Mouse (Mus musculus) central nervous system, embryonic 14 days (tissue): ENCODE results near the gene Tmem88. TPM values are rescaled to one million over a fixed set of nuclear protein-coding genes. Genes with fewer than 3 reads are reported as not detected.

Experiments used
- polyA plus RNA-seq: library from polyadenylated mRNA; depleted of rRNA; stranded (reverse); fragments of >200 nt; gene quantifications from 2 replicates; pipeline ENCODE4 v1.2.3, GENCODE M21; 2012; rRNA removed

Gene Tmem88
- polyA plus RNA-seq: 5.4 and 6.8 TPM in 2 replicates

DNA sequence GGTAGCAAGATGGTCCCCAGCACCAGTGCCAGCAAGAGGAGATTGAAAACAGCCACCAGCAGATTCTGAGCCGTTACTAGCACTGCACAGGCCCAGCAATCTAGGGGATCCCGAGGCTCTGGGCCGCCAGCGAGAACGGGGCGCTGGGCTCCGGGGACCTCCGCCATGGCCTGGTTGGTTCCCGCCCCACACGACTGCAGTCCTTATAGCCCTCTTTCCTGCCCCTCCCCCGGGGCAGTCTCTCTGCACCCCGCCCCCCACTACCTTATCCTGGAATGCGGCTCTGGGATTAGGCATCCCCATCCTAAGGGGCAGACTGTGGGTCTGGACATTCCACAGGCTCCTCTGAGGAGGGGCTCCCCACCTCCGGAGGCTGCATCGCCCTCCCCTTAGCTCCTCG is at the start of gene Tmem88:
Gene Tmem88, minus strand, starts transcription at position 176 of the 400 bp plus-strand sequence.

DNA sequence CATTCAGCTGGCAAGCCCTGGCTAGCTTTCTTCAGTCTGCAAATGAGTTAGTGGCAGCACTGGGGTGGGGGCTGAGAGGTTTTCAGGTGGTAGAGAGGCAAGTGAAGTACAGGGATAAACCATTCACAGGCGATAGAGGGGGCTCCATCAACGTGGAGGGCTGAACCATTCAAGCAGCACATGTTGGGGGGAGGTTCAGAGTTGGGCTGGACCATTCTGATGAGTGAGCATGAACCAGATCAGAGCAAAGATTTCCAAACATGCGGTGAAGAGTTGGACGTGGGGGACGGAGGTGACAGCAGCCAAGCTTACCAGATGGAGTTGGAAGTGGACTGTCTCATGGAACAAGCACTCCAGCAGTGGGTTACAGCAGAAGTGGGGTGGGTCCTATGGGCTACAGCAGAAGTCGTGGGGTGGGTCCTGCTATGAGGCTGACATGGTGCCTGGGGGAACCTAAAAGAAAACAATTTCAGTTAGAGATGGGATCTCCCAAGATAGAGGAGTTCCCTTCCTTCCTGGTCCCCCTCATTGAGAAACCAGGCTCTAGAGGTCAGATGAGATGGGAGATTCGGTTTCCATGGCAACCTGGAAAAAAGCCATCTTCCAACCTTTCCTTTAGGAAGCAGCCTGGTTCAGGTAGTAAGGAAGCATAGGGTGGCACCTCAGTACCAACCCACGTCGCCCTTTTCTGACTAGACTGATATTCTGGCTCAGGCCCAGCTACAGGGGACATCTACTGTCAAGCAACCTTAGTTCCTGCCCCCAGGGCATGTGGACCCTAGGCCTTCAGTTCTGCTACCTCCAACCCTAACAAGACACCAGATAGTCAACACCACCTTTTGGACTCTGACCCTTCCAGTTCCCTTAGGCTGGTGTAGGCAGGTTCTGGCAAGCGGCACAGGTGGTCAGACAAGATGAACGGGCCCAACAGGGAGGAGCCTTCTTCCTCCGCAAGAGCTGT is 15.5 kb upstream of the Tmem88 start, which contains the start of gene Kdm6b:
Gene Kdm6b, minus strand, starts transcription at position 455 of the 961 bp plus-strand sequence.

DNA sequence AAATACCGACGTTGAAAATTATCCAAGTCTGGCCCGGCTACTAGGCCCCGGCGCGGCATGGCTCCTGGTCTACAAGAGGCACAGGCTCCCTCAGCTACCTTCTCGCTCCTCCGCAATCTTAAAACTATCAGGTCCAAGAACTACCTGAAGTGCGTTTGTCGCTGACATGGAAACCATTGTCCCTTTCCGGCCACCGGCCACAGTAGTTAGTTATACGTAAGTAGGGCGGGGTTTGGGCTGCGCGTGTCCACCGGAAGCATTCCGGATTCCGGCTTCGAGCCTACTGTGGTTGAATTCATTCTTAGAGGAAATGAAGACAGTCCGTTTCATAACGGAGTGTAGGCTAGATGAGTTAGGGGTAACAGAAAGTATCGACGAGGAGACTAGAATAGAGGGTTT is 2.8 kb downstream of the Tmem88 start, which contains the start of the genes Naa38 and Cyb5d1:
Gene Naa38, plus strand, starts transcription at position 253 of the 399 bp plus-strand sequence.
Gene Cyb5d1, minus strand, starts transcription at position 397 of the 399 bp plus-strand sequence.

DNA sequence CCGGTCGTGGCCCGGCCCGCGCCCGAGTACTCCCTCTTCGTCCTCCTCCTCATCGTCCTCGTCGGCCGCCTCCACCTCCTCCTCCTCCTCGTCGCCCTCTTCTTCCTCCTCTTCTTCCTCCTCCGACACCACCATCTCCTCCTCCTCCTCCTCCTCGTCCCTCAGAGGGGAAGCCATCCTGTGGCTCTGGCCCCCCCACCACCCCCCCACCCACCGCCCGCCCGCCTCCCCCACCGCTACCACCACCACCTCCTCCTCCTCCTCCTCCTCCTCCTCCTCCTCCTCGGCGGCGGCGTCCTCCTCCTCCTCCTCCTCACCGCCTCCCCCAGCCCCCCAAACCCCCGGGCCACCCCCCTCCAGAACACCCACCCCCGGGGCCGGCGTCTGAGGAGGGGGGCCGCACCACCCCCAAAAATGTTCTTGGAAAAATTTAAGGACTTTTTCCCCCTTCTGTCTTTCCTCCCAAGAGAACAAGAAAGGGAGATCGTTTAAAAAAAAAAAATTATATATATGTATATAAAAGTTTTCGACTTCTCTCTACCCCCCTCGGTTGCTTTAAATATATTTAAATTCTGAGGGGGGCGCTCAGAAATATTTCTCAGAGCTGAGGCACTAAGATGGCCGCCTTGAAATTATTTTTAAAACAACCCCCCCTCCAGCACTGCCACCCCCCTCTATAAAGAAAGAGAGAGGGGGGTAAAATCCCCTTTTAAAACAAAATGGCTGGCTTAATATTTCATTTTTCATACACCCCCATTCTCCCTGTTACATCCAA is 28.6 kb downstream of the Tmem88 start, which contains the start of gene Chd3:
Gene Chd3, minus strand, starts transcription at position 192 of the 775 bp plus-strand sequence.

Other genes starting within 250 kb of the Tmem88 start
- gene Alox12b, start 241.2 kb downstream of the Tmem88 start, polyA plus RNA-seq: 0.11 and 0.23 TPM in 2 replicates
- 0.02 and 0.25 TPM in 2 replicates for gene Alox8, start 200.4 kb downstream of the Tmem88 start, polyA plus RNA-seq
- gene Gucy2e, start 161.2 kb downstream of the Tmem88 start, polyA plus RNA-seq: 0.18 and 0.24 TPM in 2 replicates
- 51.8 and 63.1 TPM in 2 replicates for gene Cntrob, start 74.5 kb downstream of the Tmem88 start, polyA plus RNA-seq
- gene Trappc1, start 74.3 kb downstream of the Tmem88 start, polyA plus RNA-seq: 148 and 155 TPM in 2 replicates
- gene Kcnab3, start 72.0 kb downstream of the Tmem88 start, polyA plus RNA-seq: 8.7 and 9.2 TPM in 2 replicates
- 88.1 and 91.3 TPM in 2 replicates for gene Rnf227, start 57.8 kb downstream of the Tmem88 start, polyA plus RNA-seq
- gene Chd3, start 28.8 kb downstream of the Tmem88 start, polyA plus RNA-seq: 342 and 343 TPM in 2 replicates
- 103 and 106 TPM in 2 replicates for gene Naa38, start 2.7 kb downstream of the Tmem88 start, polyA plus RNA-seq
- 32.2 and 34.2 TPM in 2 replicates for gene Cyb5d1, start 2.6 kb downstream of the Tmem88 start, polyA plus RNA-seq
- 20.4 and 25.1 TPM in 2 replicates for gene Kdm6b, start 15.4 kb upstream of the Tmem88 start, polyA plus RNA-seq
- 4.1 and 5.0 TPM in 2 replicates for gene Dnah2, start 150.9 kb upstream of the Tmem88 start, polyA plus RNA-seq
- 144 and 154 TPM in 2 replicates for gene Efnb3, start 162.0 kb upstream of the Tmem88 start, polyA plus RNA-seq
- 19.6 and 22.7 TPM in 2 replicates for gene Wrap53, start 182.0 kb upstream of the Tmem88 start, polyA plus RNA-seq
- 118 TPM in 2 replicates for gene Trp53, start 182.1 kb upstream of the Tmem88 start, polyA plus RNA-seq
- gene Atp1b2, start 207.7 kb upstream of the Tmem88 start, polyA plus RNA-seq: 47.1 and 54.8 TPM in 2 replicates
- not detected in 2 replicates for gene Shbg, start 219.7 kb upstream of the Tmem88 start, polyA plus RNA-seq
- gene Sat2, start 223.8 kb upstream of the Tmem88 start, polyA plus RNA-seq: 18.7 and 19.4 TPM in 2 replicates
- 144 and 164 TPM in 2 replicates for gene Fxr2, start 234.8 kb upstream of the Tmem88 start, polyA plus RNA-seq